Mouse (Mus musculus): ENCODE data around the gene Rbm4. TPM values are rescaled to one million over a fixed set of nuclear protein-coding genes. Genes with fewer than 3 reads are reported as not detected.
"Not testable (repeated sequence)": the region's sequence is repeated elsewhere in the genome, so short reads cannot be mapped to it uniquely, and the experiment has no call there.

Gene Rbm4
- polyA plus RNA-seq (2017; shearing (Covaris generic)): 10 to 100 TPM; 25.8 to 50.9 TPM

DNA sequence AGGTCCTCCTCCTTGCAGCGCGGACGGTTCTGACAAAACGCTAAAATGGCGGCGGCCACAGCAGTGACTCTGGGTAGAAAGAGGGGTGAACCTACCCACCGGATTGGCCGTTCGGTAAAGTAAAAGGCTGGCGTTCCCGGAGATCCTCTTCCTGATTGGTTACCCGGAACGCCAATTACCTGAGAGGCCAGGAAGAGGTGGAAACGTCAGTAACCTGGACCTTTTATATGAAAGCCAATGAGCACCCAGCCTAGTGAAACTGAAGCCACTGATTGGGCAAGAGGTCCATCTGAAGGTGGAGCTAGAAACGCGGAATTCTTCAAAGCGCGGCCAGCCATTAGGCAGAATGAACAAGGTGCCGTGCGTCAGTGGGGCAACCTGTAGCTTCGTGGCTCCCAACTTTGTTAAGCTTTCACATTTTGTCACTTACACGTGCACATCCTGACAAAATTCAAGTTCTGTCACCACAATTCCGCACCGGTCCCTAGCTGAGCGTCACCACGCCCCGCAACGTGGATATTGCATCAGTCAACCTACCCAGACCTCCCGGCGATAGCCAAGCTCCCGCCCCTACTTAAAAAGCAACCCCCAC is at the start of gene Rbm4:
TSS of gene Rbm4 (minus strand) at position 71 of the 592 bp plus-strand sequence.
- peak; percentile 97 for ATAC-seq

DNA sequence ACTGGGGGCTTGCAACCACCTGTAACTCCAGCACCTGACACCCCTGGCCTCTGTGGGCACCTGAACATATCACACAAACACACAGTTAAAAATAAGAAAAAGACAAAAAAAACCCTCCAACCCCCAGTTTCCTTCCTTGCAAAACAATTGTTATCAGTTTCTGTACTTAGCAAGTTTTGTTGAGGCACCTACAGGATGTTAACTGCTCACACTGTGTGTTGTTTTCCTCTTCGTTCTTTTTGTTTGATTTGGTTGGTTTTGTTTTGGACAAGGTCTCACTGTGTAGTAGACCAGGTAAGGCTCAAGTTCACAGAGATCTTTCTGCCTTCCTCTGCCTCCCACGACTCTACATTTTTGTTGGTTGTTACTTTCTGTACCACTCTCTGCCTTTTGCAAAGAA is 48.9 kb upstream of the Rbm4 start:
- peak; percentile 24 for ATAC-seq

DNA sequence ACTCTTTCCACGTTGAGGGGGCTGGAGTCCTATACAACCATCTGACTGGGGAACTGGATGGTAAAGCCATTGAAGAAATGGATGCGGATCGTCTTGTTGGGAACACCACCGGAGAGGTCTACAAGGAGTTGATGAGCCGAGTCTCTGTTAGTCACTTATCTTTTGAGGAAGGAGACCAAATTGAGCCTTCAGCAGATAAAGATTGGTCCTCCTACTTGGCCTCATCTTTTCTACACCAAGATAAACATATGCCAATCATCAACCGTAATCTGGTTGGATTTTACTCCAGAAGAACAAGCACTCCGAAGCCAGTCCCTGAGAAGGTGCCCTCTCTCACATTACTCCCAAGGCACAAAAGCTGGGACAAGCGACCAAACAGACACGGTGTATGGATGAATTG is 47.1 kb upstream of the Rbm4 start:
- no peak for ATAC-seq

DNA sequence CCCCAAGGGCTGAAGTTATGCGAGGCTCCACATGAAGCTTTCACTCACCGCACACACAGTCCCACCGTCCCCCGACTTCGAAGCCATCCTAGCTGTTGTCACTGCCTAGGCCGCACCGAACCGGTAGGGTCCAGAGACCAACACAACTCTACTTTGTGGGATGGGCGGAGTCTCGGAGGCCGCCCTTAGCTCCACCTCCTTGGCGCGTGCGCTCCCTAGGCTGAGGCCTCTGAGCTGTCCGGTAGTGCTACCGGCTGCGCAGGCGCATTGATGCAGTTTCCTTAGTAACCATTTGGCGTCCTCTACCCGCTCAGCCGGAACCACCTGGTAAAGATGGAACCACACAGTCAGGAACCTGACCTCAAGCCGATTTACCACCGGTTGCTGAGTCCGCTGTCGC is 45.4 kb upstream of the Rbm4 start, which contains the start of the genes Ccs and Ccdc87:
TSS of gene Ccs (minus strand) at position 184 of the 400 bp plus-strand sequence.
TSS of gene Ccdc87 (plus strand) at position 218 of the 400 bp plus-strand sequence.
- peak; percentile 96 for ATAC-seq

DNA sequence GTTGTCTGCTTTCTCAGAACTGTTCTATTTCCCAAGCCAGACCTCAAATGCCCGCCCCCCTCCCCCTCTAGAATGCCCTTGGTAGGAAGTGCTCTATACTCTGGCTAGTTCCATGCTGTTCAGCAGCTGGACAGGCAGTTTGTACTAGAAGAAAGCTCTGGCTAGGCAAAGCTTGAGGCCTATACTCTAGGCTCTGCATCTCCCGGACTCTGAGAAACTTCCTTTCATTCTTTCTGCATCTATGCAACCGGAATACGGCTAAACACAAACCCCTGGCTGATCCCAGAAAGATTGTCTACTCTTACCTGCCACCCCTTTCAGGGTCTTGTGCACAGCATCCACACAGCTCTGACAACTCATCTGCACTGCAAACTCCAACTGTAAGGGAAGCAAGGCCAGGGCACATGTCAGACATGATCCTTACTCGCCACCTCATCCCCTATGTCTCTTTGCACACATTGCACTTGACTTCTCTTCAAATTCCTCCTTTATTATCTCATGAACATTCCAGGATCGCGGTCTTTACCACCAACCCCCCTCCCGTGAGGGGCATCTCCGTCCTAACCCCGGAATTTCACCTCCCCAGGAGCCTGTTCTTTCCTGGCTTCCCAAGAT is 44.9 kb upstream of the Rbm4 start:
- no peak for ATAC-seq

DNA sequence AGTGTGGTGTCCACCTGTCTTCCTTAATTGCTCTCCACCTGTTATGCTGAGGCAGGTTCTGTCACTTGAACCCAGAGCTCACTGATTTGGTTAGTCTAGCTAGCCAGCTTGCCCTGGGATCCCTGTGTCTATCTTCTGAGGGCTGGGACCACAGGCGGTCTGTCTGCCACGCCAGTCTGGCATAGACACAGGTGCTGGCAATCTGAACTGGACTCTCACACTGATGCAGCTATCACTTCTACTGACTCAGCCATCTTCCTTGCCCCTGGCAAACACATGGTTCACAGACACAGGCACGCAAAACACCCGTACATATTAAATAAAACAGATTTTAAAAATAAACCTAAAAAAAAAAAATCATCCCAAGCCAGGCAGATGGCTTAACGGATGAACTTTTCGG is 43.3 kb upstream of the Rbm4 start:
- ATAC-seq: no peak

DNA sequence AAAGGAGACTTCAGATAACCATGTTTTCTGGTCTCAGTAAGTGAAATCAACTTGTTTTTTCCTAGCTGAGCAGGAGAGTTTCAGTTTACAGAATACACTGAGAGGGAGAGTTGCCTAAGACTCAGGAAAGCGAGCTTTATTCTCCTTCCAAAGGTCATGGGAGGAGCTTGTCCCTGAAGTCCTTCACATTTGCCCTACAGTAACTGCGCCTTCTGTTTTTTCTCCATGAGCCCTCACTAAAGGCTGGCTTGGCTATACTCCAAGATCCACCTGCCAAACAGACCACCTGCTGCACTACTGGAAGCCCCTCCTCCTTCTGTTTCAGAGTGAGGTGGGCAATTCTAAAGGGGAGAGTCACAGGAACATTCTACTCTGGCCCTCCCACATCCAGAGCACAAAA is 42.4 kb upstream of the Rbm4 start:
- no peak for ATAC-seq

DNA sequence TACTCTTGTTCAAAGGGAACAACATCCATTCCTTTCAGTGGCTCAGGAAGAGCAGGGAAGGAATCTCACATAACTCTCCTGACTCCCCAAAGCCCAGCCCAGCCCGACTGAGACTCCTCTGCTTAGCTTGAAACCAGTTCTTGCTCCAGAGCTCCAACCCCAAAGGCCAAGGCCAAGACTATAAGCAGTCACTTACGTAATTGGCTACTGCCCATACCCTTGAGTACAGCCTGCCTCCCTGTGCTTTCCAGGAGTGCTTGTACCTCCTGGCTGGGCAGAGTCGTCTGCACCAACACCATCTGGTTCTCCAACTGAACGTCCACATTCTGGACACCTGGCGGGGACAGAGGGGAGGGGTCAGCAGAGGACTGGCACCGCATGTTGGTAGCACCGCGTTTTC is 40.3 kb upstream of the Rbm4 start:
- no peak for ATAC-seq

DNA sequence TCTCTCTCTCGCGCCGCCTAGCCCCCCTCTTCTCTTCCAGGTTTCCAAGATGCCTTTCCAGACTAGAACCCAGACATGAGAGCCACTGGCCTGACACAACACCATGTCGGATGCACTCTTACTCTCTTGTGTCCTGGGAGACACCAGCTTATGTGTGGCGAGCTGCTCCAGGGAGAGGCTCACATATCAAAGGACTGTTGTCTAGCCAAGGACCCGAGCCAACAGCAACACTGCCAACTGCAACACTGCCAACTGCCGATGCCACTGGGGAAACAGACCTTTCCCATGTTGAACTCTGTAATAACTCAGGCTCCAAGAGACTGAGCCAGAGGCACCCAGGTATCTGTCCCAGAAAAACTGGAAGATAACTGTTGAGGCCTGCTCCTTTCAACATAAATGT is 35.5 kb upstream of the Rbm4 start:
- ATAC-seq: no peak

DNA sequence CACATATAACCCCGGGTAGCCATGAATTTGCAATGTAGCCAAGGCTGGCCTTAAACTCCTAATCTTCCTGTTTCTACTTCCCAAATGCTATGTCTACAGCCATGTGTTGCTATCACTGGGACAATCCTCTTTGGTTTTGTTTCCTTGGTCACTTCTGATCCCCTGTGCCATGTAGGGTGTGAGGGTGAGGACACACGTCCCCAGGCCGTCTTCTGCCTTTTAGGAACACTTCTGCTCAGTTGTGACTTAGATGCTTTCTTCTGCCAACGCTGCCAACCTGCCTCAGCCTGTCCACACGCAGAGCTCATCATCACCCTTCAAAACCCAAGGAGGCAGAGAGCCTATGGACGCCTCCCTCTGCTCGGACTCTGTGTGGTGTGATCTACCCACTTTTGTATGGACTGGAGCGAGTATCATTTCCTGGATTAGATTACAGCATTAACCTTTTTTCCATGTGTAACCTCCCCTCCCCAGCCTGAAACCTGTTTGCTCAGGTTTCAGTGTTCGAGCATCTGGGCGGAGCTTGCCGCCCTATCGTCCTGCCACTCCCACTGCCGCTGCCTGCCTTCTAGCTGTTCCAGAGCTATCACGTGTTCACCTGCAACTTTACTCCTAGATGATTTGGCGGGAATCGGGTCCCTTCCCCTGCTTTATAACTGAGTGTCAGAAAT is 34.9 kb upstream of the Rbm4 start:
- ATAC-seq: no peak

DNA sequence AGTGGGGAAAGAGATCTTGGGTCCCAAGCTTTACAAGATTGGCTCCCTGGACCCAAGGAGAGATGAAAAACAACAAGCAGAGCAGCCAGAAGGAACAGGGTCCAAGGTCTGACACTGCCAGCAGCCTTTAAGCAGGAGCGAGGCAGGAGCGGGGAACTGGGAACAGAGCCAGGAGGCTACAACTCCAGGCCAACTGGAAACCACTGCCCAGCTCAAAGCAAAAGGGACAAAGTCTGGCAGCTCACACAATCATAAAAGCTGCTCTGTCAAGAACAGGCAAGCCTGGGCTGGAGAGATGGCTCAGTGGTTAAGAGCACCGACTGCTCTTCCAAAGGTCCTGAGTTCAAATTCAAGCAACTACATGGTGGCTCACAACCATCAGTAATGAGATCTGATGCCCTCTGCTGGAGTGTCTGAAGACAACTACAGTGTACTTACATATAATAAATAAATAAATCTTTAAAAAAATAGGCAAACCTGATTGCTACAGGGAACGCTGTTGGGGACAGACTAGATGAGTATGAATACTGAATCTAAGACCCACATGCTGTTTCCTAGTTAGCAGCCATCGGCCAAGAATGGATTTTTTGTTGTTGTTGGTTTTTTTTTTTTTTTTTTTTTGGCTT is 27.1 kb upstream of the Rbm4 start:
- ATAC-seq: no peak

DNA sequence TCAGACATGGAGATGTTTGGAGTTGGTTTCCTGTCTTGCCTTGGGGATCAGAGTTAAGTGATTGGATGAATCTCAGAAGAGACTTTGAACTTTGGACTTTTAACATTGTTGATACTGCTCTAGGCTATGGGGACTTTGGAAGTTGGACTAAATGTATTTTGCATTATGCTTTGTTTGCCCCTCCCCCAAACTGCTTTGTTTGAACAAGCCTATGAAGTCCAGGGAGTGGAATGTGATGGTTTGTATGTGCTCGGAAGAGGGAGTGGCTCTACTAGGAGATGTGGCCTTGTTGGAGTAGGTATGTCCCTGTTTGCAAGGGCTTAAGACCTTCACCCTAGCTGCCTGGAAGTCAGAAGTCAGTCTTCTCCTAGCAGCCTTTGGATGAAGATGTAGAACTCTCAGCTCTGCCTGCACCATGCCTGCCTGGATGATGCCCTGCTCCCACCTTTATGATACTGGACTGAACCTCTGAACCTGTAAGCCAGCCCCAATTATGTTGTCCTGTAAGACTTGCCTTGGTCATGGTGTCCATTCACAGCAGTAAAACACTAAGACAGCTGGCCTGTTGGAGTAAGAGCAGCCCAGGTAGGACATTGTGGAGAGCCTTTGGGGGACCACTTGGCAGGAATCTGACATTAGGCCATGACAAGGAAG is 23.6 kb upstream of the Rbm4 start:
- no peak for ATAC-seq

DNA sequence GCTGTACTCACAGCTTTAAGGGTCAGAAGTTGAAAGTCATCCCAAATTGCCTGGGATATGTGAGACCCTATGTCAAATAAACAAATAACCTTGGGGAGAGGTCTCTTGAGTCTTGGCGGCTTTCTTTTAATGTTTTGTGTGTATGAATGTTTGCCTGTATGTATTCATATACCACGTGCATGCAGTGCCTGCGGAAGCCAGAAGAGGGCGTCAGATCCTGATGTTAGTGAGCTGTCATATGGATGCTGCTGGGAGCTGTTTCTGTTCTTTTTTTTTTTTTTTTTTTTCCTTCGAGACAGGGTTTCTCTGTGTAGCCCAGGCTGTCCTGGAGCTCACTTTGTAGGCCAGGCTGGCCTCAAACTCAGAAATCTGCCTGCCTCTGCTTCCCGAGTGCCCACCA is 19.3 kb upstream of the Rbm4 start:
- ATAC-seq: no peak

DNA sequence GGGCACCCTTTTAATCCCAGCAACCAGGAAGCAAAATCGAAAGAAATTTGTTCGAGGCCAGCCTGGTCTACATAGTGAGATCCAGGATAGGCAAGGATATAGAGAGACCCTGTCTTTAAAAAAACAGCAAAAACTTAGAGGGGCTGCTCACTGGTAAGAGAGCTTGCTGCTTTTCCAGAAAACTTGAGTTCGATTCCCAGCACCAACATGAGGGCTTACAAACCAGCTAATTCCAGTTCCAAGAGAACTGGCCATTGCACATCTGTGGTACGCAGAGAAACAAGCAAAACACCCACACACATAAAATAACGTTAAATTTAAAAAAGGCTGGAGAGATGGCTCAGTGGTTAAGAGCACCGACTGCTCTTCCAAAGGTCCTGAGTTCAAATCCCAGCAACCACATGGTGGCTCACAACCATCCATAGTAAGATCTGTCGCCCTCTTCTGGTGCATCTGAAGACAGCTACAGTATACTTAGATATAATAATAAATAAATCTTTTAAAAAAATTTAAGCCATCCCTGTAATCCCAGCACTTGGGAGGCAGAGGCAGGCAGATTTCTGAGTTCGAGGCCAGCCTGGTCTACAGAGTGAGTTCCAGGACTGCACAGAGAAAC is 18.7 kb upstream of the Rbm4 start:
- not testable (repeated sequence) for ATAC-seq

DNA sequence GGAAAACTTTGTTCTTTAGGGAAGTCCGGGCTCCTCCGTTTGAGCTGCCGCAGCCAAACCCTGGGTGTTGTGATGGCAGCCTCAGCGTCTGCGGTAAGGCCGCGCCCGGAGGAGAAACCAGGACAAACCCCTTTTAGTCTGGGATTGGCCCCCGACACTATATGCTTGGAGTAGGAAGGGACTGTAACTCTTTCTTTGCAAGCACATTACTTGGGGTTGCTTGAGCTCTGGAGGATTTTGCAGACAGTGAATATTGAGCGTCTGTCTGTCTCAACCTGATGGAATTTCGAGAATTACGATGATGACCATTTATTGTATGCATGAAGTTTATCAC is 18.2 kb upstream of the Rbm4 start:
- no peak for ATAC-seq

DNA sequence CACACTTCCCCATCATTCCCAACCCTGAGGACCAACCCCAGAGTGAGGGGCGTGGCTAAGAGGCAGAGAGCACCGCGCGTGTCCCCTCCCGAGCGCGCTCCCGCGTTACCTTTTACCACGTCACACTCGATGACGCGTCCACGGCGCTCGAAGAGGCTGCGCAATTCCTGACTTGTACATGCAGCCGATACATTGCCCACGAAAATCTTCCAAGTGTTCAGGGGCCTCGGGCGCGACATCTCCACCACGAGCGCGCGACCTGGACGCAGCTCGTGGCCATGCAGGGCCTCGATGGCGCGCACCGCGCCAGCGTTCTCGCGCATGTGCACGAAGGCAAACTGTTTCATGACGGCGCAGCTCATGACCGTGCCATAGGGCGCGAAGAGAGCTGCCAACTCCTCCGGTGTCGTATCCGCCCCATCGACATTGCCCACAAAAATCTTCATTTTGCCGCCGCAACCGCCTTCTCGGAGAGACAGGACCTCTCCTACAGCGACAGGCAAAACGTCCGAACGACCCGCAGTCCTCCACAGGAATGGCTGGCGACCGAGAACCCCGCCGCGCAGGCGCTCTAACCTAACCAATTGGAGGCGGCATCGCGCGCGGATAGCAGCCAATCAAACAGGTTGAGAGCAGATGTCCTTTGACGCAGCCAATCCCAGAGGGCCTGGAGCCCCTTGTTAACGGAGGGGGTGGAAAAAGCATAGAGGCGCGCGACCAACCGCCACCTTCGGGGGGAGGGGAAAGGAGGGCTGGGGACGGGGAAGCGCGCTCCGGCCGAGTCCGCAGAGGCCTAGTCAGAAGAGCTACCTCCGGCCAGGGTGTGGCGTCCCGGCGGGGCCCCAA is 17.6 kb upstream of the Rbm4 start, which contains the start of the genes Gm21992 and Rbm14:
TSS of gene Gm21992 (minus strand) at position 550 of the 846 bp plus-strand sequence.
TSS of gene Rbm14 (minus strand) at position 572 of the 846 bp plus-strand sequence.
- peak; percentile 94 for ATAC-seq

DNA sequence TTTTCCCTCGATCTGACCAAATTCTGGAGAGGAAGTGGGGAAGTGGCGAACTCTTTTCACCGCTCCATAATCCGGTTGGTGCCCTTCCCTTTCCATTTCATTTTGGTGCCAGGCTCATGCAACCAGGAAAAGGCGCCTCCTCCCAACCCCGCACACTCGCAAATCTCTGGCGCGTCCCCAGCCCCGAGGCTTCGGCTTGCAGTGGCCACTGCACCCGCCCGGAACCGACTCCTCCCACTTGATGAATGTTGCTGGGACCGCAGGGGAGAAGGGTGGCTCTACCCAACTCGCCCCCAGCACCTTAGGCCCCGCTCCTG is 17.0 kb upstream of the Rbm4 start:
- ATAC-seq: peak; percentile 30

DNA sequence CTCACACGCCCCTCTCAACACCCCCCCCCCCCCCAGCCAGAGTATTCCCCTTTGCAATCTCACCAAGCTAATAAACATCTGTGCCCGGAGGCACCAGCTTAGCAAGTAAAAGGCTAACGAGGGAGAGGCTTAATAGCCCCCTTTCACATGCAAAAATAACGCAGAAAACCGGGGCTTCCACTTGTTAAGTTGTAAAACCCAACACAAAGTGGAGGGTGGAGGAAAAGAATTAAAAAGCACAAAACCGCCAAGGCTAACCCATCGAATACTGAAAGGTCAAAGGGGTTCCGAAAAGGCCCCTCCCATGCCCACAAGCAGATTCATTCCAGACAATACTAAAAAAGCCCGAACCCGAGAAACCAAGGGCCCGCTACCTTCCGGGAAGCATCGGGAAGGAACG is 16.6 kb upstream of the Rbm4 start:
- no peak for ATAC-seq

DNA sequence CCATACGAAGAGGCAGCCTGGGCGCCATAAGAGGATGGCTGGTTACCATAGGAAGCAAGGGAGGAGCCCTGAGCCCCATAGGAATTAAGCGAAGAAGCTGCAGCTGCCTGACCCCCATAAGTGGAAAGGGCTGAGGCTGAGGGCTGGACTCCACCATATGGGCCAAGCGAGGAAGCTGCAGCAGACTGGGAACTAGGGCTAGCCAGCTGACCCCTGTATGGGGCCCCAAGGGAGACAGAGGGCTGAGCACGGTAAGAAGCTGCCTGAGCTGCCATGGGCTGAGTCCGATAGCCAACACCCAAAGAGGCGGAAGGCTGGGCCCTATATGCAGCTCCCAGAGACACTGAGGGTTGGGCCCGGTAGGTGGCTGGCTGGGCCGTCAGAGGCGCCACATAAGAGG is 9.6 kb upstream of the Rbm4 start:
- ATAC-seq: no peak

DNA sequence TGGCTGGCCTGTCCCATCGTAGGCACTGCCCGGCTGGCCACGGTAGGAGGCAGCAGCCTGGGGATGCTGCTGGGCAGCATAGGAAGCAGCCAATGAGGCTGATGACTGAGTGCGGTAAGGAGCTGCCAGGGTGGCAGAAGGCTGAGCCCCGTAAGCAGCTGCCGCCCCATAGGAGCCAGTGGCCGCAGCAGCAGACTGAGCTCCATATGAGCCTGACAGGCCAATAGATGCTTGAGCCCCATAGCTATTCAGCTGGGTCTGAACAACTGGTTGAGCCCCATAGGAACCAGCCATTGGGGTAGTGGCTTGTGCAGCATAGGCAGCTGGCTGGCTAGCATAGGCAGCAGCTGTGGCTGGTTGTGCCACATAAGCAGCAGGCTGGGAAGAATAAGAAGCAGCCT is 9.0 kb upstream of the Rbm4 start:
- ATAC-seq: no peak

DNA sequence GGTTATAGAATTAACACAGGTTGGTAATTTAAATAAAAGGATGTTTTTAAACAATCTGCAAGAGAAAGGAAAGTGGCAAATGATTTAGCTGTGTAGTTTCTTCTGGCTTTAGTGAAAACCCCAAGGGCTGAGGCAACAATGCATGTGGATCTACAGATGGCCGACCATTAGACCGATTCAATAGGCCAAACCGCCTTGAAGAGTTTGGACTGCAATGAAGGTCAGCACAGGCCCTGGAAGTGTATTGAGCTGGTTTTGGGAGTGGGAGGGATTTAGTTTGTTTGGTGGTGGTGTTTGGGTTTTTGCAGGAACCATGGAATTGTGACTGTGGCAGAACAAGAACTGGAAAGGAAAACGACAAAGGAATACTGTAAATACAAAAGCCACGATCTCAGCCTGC is 5.4 kb upstream of the Rbm4 start:
- no peak for ATAC-seq

DNA sequence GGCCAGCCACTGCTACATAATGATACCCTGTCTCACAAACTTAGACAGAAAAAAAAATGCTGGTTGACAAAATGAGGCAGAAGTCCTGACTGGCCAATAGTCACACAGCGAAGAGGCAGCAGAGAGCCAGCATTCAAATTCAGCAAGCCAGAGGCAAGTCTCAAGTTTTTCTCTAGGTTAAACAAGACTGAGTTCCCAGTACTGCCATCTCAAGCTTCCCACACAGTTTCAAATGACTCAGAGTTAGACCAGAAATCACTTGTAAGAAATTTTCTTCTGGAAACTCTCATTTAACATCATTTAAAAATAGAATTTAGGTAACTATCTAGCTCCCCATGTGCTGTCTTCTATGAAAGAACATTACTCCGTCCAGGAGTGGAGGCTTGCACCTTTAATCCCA is 4.1 kb upstream of the Rbm4 start:
- ATAC-seq: no peak
